Mouse (Mus musculus) megakaryocyte, embryonic 14.5 days (primary cell): ENCODE data around the gene Ap1g1. TPM values are rescaled to one million over a fixed set of nuclear protein-coding genes. Genes with fewer than 3 reads are reported as not detected.

Experiments used
- H3K27me3 ChIP-seq: replicated peaks from 2 replicates; pipeline ENCODE3; 2012; ENCODE audit warnings: inconsistent platforms
- H3K36me3 ChIP-seq: replicated peaks from 2 replicates; pipeline ENCODE3; 2012; ENCODE audit warnings: low read length, inconsistent platforms, mixed read lengths
- H3K4me1 ChIP-seq: 2 replicates; pipeline ENCODE4 v1.6.1; 2012; ENCODE audit warnings: inconsistent platforms
- H3K4me3 ChIP-seq: replicated peaks from 2 replicates; pipeline ENCODE3; 2012; ENCODE audit warnings: moderate library complexity, mild to moderate bottlenecking, inconsistent platforms
- H3K9me3 ChIP-seq: 2 replicates; pipeline ENCODE4 v1.6.1; 2012; ENCODE audit warnings: inconsistent platforms
- FLI1 ChIP-seq: IDR thresholded peaks from 2 replicates; pipeline ENCODE4 v1.6.1; 2012; ENCODE audit warnings: low read length, inconsistent platforms, mixed read lengths
- GATA1 ChIP-seq: IDR thresholded peaks from 3 replicates; pipeline ENCODE4 v1.6.1; 2012; ENCODE audit warnings: mixed read lengths, low read length, inconsistent platforms, borderline replicate concordance
- polyA plus RNA-seq: library from polyadenylated mRNA; stranded (reverse); fragments of >175 nt; gene quantifications from 2 replicates; pipeline ENCODE4 v1.2.3, GENCODE M21; 2012; ENCODE audit warnings: low replicate concordance; ENCODE audit not compliant: insufficient read depth

Ap1g1 gene
- polyA plus RNA-seq, 1 experiment, result 6.2 TPM

DNA sequence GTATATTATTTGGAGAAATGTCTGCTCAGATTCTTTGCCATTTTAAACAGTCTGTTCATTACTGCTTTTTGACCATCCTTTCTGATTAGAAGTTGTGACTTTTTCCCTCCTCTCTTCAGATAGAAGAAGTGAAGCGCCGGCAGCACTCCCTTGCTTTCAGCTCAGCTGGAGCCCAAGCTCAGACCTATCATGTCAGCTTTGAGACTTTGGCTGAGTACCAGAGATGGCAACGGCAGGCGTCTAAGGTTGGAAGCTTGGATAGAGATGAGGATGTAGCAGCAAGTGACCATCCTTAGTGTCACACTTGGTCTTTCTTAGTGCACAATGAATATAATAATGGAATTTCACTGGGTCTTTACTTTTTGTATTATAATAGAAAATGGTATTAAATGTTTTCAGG lies 129.0 kb downstream of the Ap1g1 start:
- Histone ChIP-seq H3K27me3 (no peaks in the 10 kb centered on the region), H3K4me1 (peaks cover 19% of the 10 kb centered on the region), H3K36me3 (peaks cover 68% of the 10 kb centered on the region), H3K9me3 (no peaks in the 10 kb centered on the region), H3K4me3 (no peak overlapping the region)
- no peak for TF ChIP-seq GATA1
- TF ChIP-seq FLI1, result no peak

Other genes with a start within 250 kb of the Ap1g1 start
- gene Dhx38, start 212.7 kb upstream of the Ap1g1 start, polyA plus RNA-seq, result 18.8 and 29.4 TPM in 2 replicates
- gene Txnl4b, start 212.7 kb upstream of the Ap1g1 start, polyA plus RNA-seq, result 2.1 and 10.7 TPM in 2 replicates
- gene Hp, start 199.4 kb upstream of the Ap1g1 start, polyA plus RNA-seq, result 1.6 and 26.3 TPM in 2 replicates
- 26.8 and 45.7 TPM in 2 replicates for gene Dhodh, start 169.9 kb upstream of the Ap1g1 start, polyA plus RNA-seq
- gene Pkd1l3, start 164.0 kb upstream of the Ap1g1 start, polyA plus RNA-seq, result 0.62 and 0.72 TPM in 2 replicates
- 11.1 and 15.2 TPM in 2 replicates for gene Ist1, start 85.3 kb upstream of the Ap1g1 start, polyA plus RNA-seq
- gene Zfp821, start 73.0 kb upstream of the Ap1g1 start, polyA plus RNA-seq, result 2.4 and 4.7 TPM in 2 replicates
- gene Atxn1l, start 40.8 kb upstream of the Ap1g1 start, polyA plus RNA-seq, result 1.5 and 6.3 TPM in 2 replicates
- 0.45 TPM in 1 of 2 replicates, not detected in the other for gene Phlpp2, start 90.0 kb downstream of the Ap1g1 start, polyA plus RNA-seq
- gene Marveld3, start 183.6 kb downstream of the Ap1g1 start, polyA plus RNA-seq, result not detected in 2 replicates
- gene Tat, start 211.9 kb downstream of the Ap1g1 start, polyA plus RNA-seq, result not detected in 2 replicates